Comparison of ENCODE assay signal across 8 mouse cellular contexts in genomic region chr2:172982776-172983561, GRCm38 (mm10). TPM values are rescaled to one million over a fixed set of nuclear protein-coding genes. Genes with fewer than 3 reads are reported as not detected.
A peak's percentile ranks its signal among the peaks of the same experiment; 100 is the strongest.
DNase-seq lines count a peak whose midpoint lies in the region; ATAC-seq and TF ChIP-seq lines count a peak whose summit lies in the region.
"Had no signal": no experiment of that assay in that cellular context is flagged by ENCODE, and none has a peak within 500 bp of the region (broad histone marks: within the 10 kb centered on the region; RNA-seq: fewer than 3 reads in every experiment).

No protein-coding gene starts in this region.

- intact Hi-C loops in gastrocnemius, postnatal 36 days (cut with DNase I) = no loop called here

- no peaks in the 10 kb centered on the region for H3K27me3 ChIP-seq in intestine, embryonic 15.5 days (replicated peaks)
- H3K27me3 ChIP-seq in kidney, embryonic 15.5 days = 0 out of 2 replicates have a peak, but pooled peaks cover 4% of the 10 kb centered on the region
- H3K27me3 ChIP-seq: forebrain, embryonic 15.5 days had no signal

- no peaks in the 10 kb centered on the region for H3K9me3 ChIP-seq in intestine, embryonic 15.5 days
- H3K9me3 ChIP-seq in kidney, embryonic 15.5 days (replicated peaks) = peaks cover 3% of the 10 kb centered on the region
- H3K9me3 ChIP-seq: forebrain, embryonic 15.5 days had no signal

- no peak for DNase-seq in layer of hippocampus, adult 2 months (ENCODE audit: low spot score in 2 of 2)
- no peak for DNase-seq in layer of hippocampus, adult 8-10 months (ENCODE audit: low spot score in 2 of 2)
- peak; percentile 37 for DNase-seq in thymus, postnatal 0 days (ENCODE audit: low spot score)
- no peak for DNase-seq in gastrocnemius, postnatal 36 days

- no peaks in the 10 kb centered on the region for H3K4me1 ChIP-seq in intestine, embryonic 15.5 days (replicated peaks)
- H3K4me1 ChIP-seq in kidney, embryonic 15.5 days = peaks cover 2% of the 10 kb centered on the region

- H3K36me3 ChIP-seq in intestine, embryonic 15.5 days = no peaks in the 10 kb centered on the region
- H3K36me3 ChIP-seq in kidney, embryonic 15.5 days = no peaks in the 10 kb centered on the region
- H3K36me3 ChIP-seq: forebrain, embryonic 15.5 days had no signal

- H3K27ac ChIP-seq in layer of hippocampus, adult 2 months = no peak overlapping the region
- H3K27ac ChIP-seq in intestine, embryonic 15.5 days = peak overlapping the region; percentile 67; the same call in 1 of the 2 replicates
- H3K27ac ChIP-seq in kidney, embryonic 15.5 days = no peak overlapping the region
- H3K27ac ChIP-seq: forebrain, embryonic 15.5 days had no signal

- TF ChIP-seq CTCF in layer of hippocampus, adult 2 months (conservative IDR thresholded peaks at IDR 0.05) = peak; percentile 73

- H3K4me2 ChIP-seq in intestine, embryonic 15.5 days (replicated peaks) = no peak overlapping the region; the same call in 1 of the 2 replicates
- H3K4me2 ChIP-seq in kidney, embryonic 15.5 days = no peak overlapping the region
- H3K4me2 ChIP-seq: forebrain, embryonic 15.5 days had no signal

- no peak overlapping the region for H3K4me3 ChIP-seq in layer of hippocampus, adult 2 months
- no peak overlapping the region for H3K4me3 ChIP-seq in intestine, embryonic 15.5 days (replicated peaks)
- no peak overlapping the region for H3K4me3 ChIP-seq in kidney, embryonic 15.5 days (replicated peaks)
- H3K4me3 ChIP-seq: forebrain, embryonic 15.5 days had no signal

- 50% methylated on average over 9 of the region's 9 CpGs for WGBS in intestine, embryonic 15.5 days
- 75% methylated on average over 9 of the region's 9 CpGs for WGBS in kidney, embryonic 15.5 days

- no peak overlapping the region for H3K9ac ChIP-seq in intestine, embryonic 15.5 days
- H3K9ac ChIP-seq in kidney, embryonic 15.5 days = no peak overlapping the region
- H3K9ac ChIP-seq: forebrain, embryonic 15.5 days had no signal

- peak; percentile 93 for ATAC-seq in intestine, embryonic 15.5 days
- 0 out of 2 replicates have a peak, but pooled peaks have one; percentile 22 for ATAC-seq in kidney, embryonic 15.5 days (replicated peaks; ENCODE audit: low FRiP score)
- no peak for ATAC-seq in granulocyte monocyte progenitor cell, adult 5-6 weeks (replicated peaks; ENCODE audit: poor library complexity, severe bottlenecking)
- ATAC-seq: forebrain, embryonic 15.5 days had no signal

RNA-seq across cellular contexts. Expression of gene Spo11, which starts 5.5 kb away (rescaled TPM):
- under 1 TPM in 1 of 2 experiments, not detected in 1; 0.29 TPM for total RNA-seq in layer of hippocampus, adult 2 months (2021)
- total RNA-seq in layer of hippocampus, adult 8-10 months (2022) = under 1 TPM in 3 of 4 experiments, not detected in 1; 0.14 to 0.56 (median 0.14) TPM
- 0.35 TPM in 1 of 2 replicates, not detected in the other for polyA plus RNA-seq in intestine, embryonic 15.5 days (2015; fragmentation: Nextera tagmentation; extraction: Ambion mirVana)
- 0.08 and 0.09 TPM in 2 replicates for polyA plus RNA-seq in kidney, embryonic 15.5 days (2015; fragmentation: Nextera tagmentation; extraction: Ambion mirVana)
- polyA plus RNA-seq in thymus, postnatal 0 days (2015; fragmentation: Nextera tagmentation; extraction: Ambion mirVana) = 66.2 and 75.4 TPM in 2 replicates
- not detected in 2 replicates for total RNA-seq in granulocyte monocyte progenitor cell, adult 5-6 weeks (2014; fragmentation: Nextera tagmentation)
- not detected in 2 replicates for total RNA-seq in granulocyte monocyte progenitor cell, adult 5-6 weeks (2017)
- total RNA-seq in gastrocnemius, postnatal 36 days (2021) = under 1 TPM in 1 of 2 experiments, not detected in 1; 0.51 TPM

RNA-seq across cellular contexts. Expression of gene Rae1, which starts 16.9 kb away (rescaled TPM):
- 10 to 100 TPM; 76.7 to 90.6 TPM for total RNA-seq in layer of hippocampus, adult 2 months (2021)
- total RNA-seq in layer of hippocampus, adult 8-10 months (2022) = 10 to 100 TPM; 77.5 to 82.0 (median 79.3) TPM
- polyA plus RNA-seq in intestine, embryonic 15.5 days (2015; fragmentation: Nextera tagmentation; extraction: Ambion mirVana) = 123 and 131 TPM in 2 replicates
- polyA plus RNA-seq in kidney, embryonic 15.5 days (2015; fragmentation: Nextera tagmentation; extraction: Ambion mirVana) = 138 and 145 TPM in 2 replicates
- 138 and 142 TPM in 2 replicates for polyA plus RNA-seq in thymus, postnatal 0 days (2015; fragmentation: Nextera tagmentation; extraction: Ambion mirVana)
- total RNA-seq in granulocyte monocyte progenitor cell, adult 5-6 weeks (2014; fragmentation: Nextera tagmentation) = 95.2 and 147 TPM in 2 replicates
- total RNA-seq in granulocyte monocyte progenitor cell, adult 5-6 weeks (2017) = 71.2 and 75.6 TPM in 2 replicates
- 10 to 100 TPM; 11.4 to 12.8 TPM for total RNA-seq in gastrocnemius, postnatal 36 days (2021)

RNA-seq across cellular contexts. Expression of gene Rbm38, which starts 37.3 kb away (rescaled TPM):
- 1 to 10 TPM; 3.0 to 4.5 TPM for total RNA-seq in layer of hippocampus, adult 2 months (2021)
- 1 to 10 TPM; 3.1 to 6.3 (median 4.6) TPM for total RNA-seq in layer of hippocampus, adult 8-10 months (2022)
- 46.6 and 49.2 TPM in 2 replicates for polyA plus RNA-seq in intestine, embryonic 15.5 days (2015; fragmentation: Nextera tagmentation; extraction: Ambion mirVana)
- 32.1 and 37.3 TPM in 2 replicates for polyA plus RNA-seq in kidney, embryonic 15.5 days (2015; fragmentation: Nextera tagmentation; extraction: Ambion mirVana)
- polyA plus RNA-seq in thymus, postnatal 0 days (2015; fragmentation: Nextera tagmentation; extraction: Ambion mirVana) = 144 and 151 TPM in 2 replicates
- total RNA-seq in granulocyte monocyte progenitor cell, adult 5-6 weeks (2014; fragmentation: Nextera tagmentation) = 127 and 197 TPM in 2 replicates
- 38.8 and 60.4 TPM in 2 replicates for total RNA-seq in granulocyte monocyte progenitor cell, adult 5-6 weeks (2017)
- total RNA-seq in gastrocnemius, postnatal 36 days (2021) = 100 to 1,000 TPM; 180 to 220 TPM

RNA-seq across cellular contexts. Expression of gene Bmp7, which starts 42.8 kb away (rescaled TPM):
- 1 to 10 TPM; 4.2 to 5.7 TPM for total RNA-seq in layer of hippocampus, adult 2 months (2021)
- total RNA-seq in layer of hippocampus, adult 8-10 months (2022) = 1 to 10 TPM; 7.1 to 9.8 (median 8.6) TPM
- polyA plus RNA-seq in intestine, embryonic 15.5 days (2015; fragmentation: Nextera tagmentation; extraction: Ambion mirVana) = 17.4 and 22.4 TPM in 2 replicates
- polyA plus RNA-seq in kidney, embryonic 15.5 days (2015; fragmentation: Nextera tagmentation; extraction: Ambion mirVana) = 43.0 and 46.3 TPM in 2 replicates
- polyA plus RNA-seq in thymus, postnatal 0 days (2015; fragmentation: Nextera tagmentation; extraction: Ambion mirVana) = 7.7 and 8.1 TPM in 2 replicates
- not detected in 2 replicates for total RNA-seq in granulocyte monocyte progenitor cell, adult 5-6 weeks (2014; fragmentation: Nextera tagmentation)
- not detected in 2 replicates for total RNA-seq in granulocyte monocyte progenitor cell, adult 5-6 weeks (2017)
- total RNA-seq in gastrocnemius, postnatal 36 days (2021) = under 1 TPM; 0.37 to 0.74 TPM

Comparison
In these comparisons a context has a peak if more than half of its experiments do, and no peak if none do; other contexts are left out.
1. RNA of gene Rae1, which starts 16.9 kb away (total RNA-seq): 71.2 to 147 TPM in granulocyte monocyte progenitor cell, adult 5-6 weeks, 76.7 to 90.6 TPM in layer of hippocampus, adult 2 months and 77.5 to 82.0 TPM in layer of hippocampus, adult 8-10 months; 11.4 to 12.8 TPM in gastrocnemius, postnatal 36 days; every median in the first group is over 4 times any median in the second.
2. RNA of gene Rbm38, which starts 37.3 kb away (total RNA-seq): 180 to 220 TPM in gastrocnemius, postnatal 36 days and 38.8 to 197 TPM in granulocyte monocyte progenitor cell, adult 5-6 weeks; 3.1 to 6.3 TPM in layer of hippocampus, adult 8-10 months and 3.0 to 4.5 TPM in layer of hippocampus, adult 2 months; every median in the first group is over 4 times any median in the second.